Mouse (Mus musculus): ENCODE results near the gene Spag9.

Spag9 gene

GRCm38 (mm10) chr11:93969799-93970198 is 26.1 kb upstream of the Spag9 start:
- H3K9me3 ChIP-seq (ENCODE audit: low read length) = peaks cover 12% of the 10 kb centered on the region; the same call in 1 of the 2 replicates
- peaks cover 14% of the 10 kb centered on the region for H3K36me3 ChIP-seq (ENCODE audit: insufficient read depth, low read length)
- no peaks in the 10 kb centered on the region for H3K27me3 ChIP-seq (ENCODE audit: insufficient read depth, low read length)
- no peak overlapping the region for H3K4me3 ChIP-seq (replicated peaks; ENCODE audit: low read length)
- TF ChIP-seq NANOG (IDR thresholded peaks at IDR 0.05; ENCODE audit: borderline replicate concordance, low read length) = no peak
- peaks cover 67% of the 10 kb centered on the region for H3K4me1 ChIP-seq (replicated peaks; ENCODE audit: low read depth, low read length)

GRCm38 (mm10) chr11:93972951-93973350 is 22.9 kb upstream of the Spag9 start:
- H3K9me3 ChIP-seq (ENCODE audit: low read length) = peaks cover 20% of the 10 kb centered on the region
- peaks cover 42% of the 10 kb centered on the region for H3K4me1 ChIP-seq (replicated peaks; ENCODE audit: low read depth, low read length)
- TF ChIP-seq POU5F1 (IDR thresholded peaks at IDR 0.05; ENCODE audit: borderline replicate concordance, low read length) (no peak), NANOG (IDR thresholded peaks at IDR 0.05; ENCODE audit: borderline replicate concordance, low read length) (no peak), CTCF (conservative IDR thresholded peaks at IDR 0.05; ENCODE audit: low read length) (no peak)
- no peaks in the 10 kb centered on the region for H3K36me3 ChIP-seq (ENCODE audit: insufficient read depth, low read length)
- H3K27me3 ChIP-seq (ENCODE audit: insufficient read depth, low read length) = no peaks in the 10 kb centered on the region
- no peak overlapping the region for H3K4me3 ChIP-seq (replicated peaks; ENCODE audit: low read length)

GRCm38 (mm10) chr11:93979502-93980049 is 16.3 kb upstream of the Spag9 start:
- peaks cover 23% of the 10 kb centered on the region for H3K9me3 ChIP-seq (ENCODE audit: low read length)
- TF ChIP-seq POU5F1 (IDR thresholded peaks at IDR 0.05; ENCODE audit: borderline replicate concordance, low read length) = no peak
- TF ChIP-seq CTCF (conservative IDR thresholded peaks at IDR 0.05; ENCODE audit: low read length) = no peak
- no peak for TF ChIP-seq NANOG (IDR thresholded peaks at IDR 0.05; ENCODE audit: borderline replicate concordance, low read length)
- H3K4me1 ChIP-seq (replicated peaks; ENCODE audit: low read depth, low read length) = no peaks in the 10 kb centered on the region
- no peak overlapping the region for H3K4me3 ChIP-seq (replicated peaks; ENCODE audit: low read length)
- H3K36me3 ChIP-seq (ENCODE audit: insufficient read depth, low read length) = no peaks in the 10 kb centered on the region
- H3K27me3 ChIP-seq (ENCODE audit: insufficient read depth, low read length) = no peaks in the 10 kb centered on the region

DNA sequence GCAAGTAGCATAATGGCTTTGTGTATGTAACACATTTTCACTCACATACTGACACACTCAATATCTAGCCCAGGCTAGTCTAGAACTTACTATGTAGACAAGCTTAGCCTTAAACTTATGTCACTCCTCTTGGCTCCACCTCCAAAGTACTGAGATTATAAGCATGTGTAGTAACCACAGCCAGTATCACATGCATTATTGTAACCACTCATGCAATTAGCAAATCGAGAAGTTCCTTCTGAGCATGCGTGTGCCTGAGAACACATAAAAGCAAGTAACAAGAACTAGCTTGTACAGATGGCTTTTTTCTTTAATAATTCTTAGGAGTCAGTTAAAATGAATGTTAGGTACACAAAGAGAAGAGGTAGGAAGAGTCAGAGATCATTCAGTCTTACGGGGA is 11.3 kb upstream of the Spag9 start:
- no peak for TF ChIP-seq NANOG (IDR thresholded peaks at IDR 0.05; ENCODE audit: borderline replicate concordance, low read length)
- no peak for TF ChIP-seq CTCF (conservative IDR thresholded peaks at IDR 0.05; ENCODE audit: low read length)
- no peak for TF ChIP-seq POU5F1 (IDR thresholded peaks at IDR 0.05; ENCODE audit: borderline replicate concordance, low read length)
- Histone ChIP-seq H3K9me3 (ENCODE audit: low read length) (peaks cover 64% of the 10 kb centered on the region), H3K27me3 (ENCODE audit: insufficient read depth, low read length) (no peaks in the 10 kb centered on the region), H3K36me3 (ENCODE audit: insufficient read depth, low read length) (no peaks in the 10 kb centered on the region), H3K4me1 (replicated peaks; ENCODE audit: low read depth, low read length) (no peaks in the 10 kb centered on the region), H3K4me3 (replicated peaks; ENCODE audit: low read length) (no peak overlapping the region)

DNA sequence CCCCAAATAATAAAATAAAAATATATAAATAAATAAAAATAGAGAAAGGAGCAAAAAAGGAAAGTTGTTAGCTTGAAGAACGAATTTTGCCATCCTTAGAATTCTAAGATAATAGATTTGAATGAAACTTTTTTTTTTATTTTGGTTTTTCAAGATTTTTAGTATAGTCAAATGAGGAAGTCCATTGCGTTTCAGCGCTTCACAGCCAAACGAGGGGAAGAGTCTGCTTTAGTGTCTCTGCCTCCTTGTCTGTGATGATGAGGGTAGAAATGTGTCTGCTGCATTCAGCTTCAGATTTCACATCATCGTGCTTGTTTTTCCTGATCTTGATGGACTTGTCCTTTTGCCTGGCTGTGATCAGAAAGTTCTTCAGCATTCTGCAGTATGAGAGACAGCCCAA is 10.6 kb upstream of the Spag9 start:
- Histone ChIP-seq H3K4me1 (replicated peaks; ENCODE audit: low read depth, low read length) (no peaks in the 10 kb centered on the region), H3K4me3 (replicated peaks; ENCODE audit: low read length) (no peak overlapping the region), H3K9me3 (ENCODE audit: low read length) (peaks cover 70% of the 10 kb centered on the region), H3K36me3 (ENCODE audit: insufficient read depth, low read length) (no peaks in the 10 kb centered on the region), H3K27me3 (ENCODE audit: insufficient read depth, low read length) (no peaks in the 10 kb centered on the region)
- TF ChIP-seq CTCF (conservative IDR thresholded peaks at IDR 0.05; ENCODE audit: low read length) (no peak), POU5F1 (IDR thresholded peaks at IDR 0.05; ENCODE audit: borderline replicate concordance, low read length) (no peak), NANOG (IDR thresholded peaks at IDR 0.05; ENCODE audit: borderline replicate concordance, low read length) (no peak)

GRCm38 (mm10) chr11:93986298-93986697 is 9.6 kb upstream of the Spag9 start:
- H3K4me3 ChIP-seq (replicated peaks; ENCODE audit: low read length) = 0 out of 2 replicates have a peak overlapping the region, but pooled peaks have one; percentile 10
- no peaks in the 10 kb centered on the region for H3K36me3 ChIP-seq (ENCODE audit: insufficient read depth, low read length)
- no peaks in the 10 kb centered on the region for H3K4me1 ChIP-seq (replicated peaks; ENCODE audit: low read depth, low read length)
- TF ChIP-seq CTCF (conservative IDR thresholded peaks at IDR 0.05; ENCODE audit: low read length) = no peak
- no peak for TF ChIP-seq NANOG (IDR thresholded peaks at IDR 0.05; ENCODE audit: borderline replicate concordance, low read length)
- no peak for TF ChIP-seq POU5F1 (IDR thresholded peaks at IDR 0.05; ENCODE audit: borderline replicate concordance, low read length)
- no peaks in the 10 kb centered on the region for H3K27me3 ChIP-seq (ENCODE audit: insufficient read depth, low read length)
- H3K9me3 ChIP-seq (ENCODE audit: low read length) = peaks cover 72% of the 10 kb centered on the region

GRCm38 (mm10) chr11:93987026-93987425 is 8.9 kb upstream of the Spag9 start:
- TF ChIP-seq CTCF (conservative IDR thresholded peaks at IDR 0.05; ENCODE audit: low read length) (no peak), POU5F1 (IDR thresholded peaks at IDR 0.05; ENCODE audit: borderline replicate concordance, low read length) (no peak), NANOG (IDR thresholded peaks at IDR 0.05; ENCODE audit: borderline replicate concordance, low read length) (no peak)
- no peaks in the 10 kb centered on the region for H3K36me3 ChIP-seq (ENCODE audit: insufficient read depth, low read length)
- no peaks in the 10 kb centered on the region for H3K4me1 ChIP-seq (replicated peaks; ENCODE audit: low read depth, low read length)
- peaks cover 80% of the 10 kb centered on the region for H3K9me3 ChIP-seq (ENCODE audit: low read length)
- 0 out of 2 replicates have a peak overlapping the region, but pooled peaks have one; percentile 11 for H3K4me3 ChIP-seq (replicated peaks; ENCODE audit: low read length)
- no peaks in the 10 kb centered on the region for H3K27me3 ChIP-seq (ENCODE audit: insufficient read depth, low read length)

DNA sequence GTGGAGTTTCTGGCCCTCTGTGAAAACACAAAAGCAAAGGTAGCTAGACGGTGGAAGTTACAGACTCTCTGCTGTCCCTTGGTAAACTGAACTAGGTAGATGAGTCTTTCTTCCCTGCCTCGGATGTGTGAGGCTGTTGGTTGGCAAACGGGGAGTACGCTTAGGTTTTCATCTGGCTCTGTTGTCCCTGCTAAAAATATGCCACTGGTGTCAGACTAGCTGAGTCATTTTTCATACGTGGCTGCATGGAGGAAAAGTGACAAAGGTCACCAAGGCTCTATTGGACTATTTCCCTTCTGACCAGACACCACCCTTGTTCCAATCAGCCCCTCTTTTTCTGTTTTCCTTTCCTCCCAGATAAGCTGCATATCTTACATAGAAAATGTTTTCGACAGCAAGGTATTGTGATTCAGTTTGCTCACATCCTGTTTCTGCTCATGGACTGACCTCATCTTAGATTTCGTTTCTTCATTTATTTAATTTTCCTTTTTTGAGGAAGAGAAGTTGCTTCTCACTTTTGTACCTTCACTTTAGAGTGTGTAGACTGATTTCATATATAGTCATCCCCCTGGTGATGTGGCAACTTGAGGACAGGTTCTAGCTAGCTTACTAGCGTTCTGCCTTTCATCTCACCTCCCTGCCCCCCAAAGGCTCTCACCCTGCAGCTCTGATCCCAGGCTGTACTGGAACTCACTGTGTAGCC is 8.1 kb upstream of the Spag9 start:
- Histone ChIP-seq H3K9me3 (ENCODE audit: low read length) (peaks cover 79% of the 10 kb centered on the region), H3K27me3 (ENCODE audit: insufficient read depth, low read length) (no peaks in the 10 kb centered on the region), H3K4me3 (replicated peaks; ENCODE audit: low read length) (no peak overlapping the region), H3K36me3 (ENCODE audit: insufficient read depth, low read length) (no peaks in the 10 kb centered on the region), H3K4me1 (replicated peaks; ENCODE audit: low read depth, low read length) (no peaks in the 10 kb centered on the region)
- TF ChIP-seq NANOG (IDR thresholded peaks at IDR 0.05; ENCODE audit: borderline replicate concordance, low read length) (no peak), POU5F1 (IDR thresholded peaks at IDR 0.05; ENCODE audit: borderline replicate concordance, low read length) (no peak), CTCF (conservative IDR thresholded peaks at IDR 0.05; ENCODE audit: low read length) (no peak)
